Mouse (Mus musculus) testis, adult 2 months (tissue): ENCODE measurements around the gene Cmtm6.

ENCODE experiments used
- CTCF ChIP-seq: fragments of 200-500 bp; IDR thresholded peaks from 2 replicates; pipeline ENCODE4 v1.5.1; 2012; ENCODE audit warnings: low read depth, mild to moderate bottlenecking, inconsistent platforms, low read length, moderate library complexity; ENCODE audit not compliant: control insufficient read depth, insufficient read depth, insufficient replicate concordance
- POLR2A ChIP-seq: fragments of 200-500 bp; IDR thresholded peaks from 2 replicates; pipeline ENCODE4 v1.6.1; 2012; ENCODE audit warnings: low read depth, mild to moderate bottlenecking, inconsistent platforms, low read length, moderate library complexity; ENCODE audit not compliant: control insufficient read depth

DNA sequence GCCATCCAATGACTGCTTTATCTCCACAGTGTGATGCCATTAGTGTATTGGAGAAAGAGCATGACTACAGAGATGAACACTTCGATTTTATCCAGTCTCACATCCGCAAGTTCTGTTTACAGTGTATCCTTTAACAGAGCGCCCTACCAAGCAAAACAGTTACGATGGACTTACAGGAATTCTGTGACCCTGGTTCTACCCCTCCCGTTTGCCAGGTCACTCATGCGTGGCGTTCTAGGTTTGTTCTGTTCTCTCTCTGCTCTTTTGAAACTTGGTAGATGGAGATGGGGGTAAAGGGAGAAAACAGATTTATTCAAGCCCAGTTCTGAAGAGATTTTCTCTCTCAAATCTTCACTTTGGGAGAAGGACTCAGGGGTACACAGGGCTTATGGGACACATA is 17.4 kb upstream of the Cmtm6 start:
- TF ChIP-seq CTCF (no peak), POLR2A (no peak)
